Mouse (Mus musculus): Measurements from ENCODE around the gene Fbf1.

GRCm38 (mm10) chr11:116208660-116209059 lies 40.7 kb upstream of the Fbf1 start:
- TF ChIP-seq POLR2A (IDR thresholded peaks at IDR 0.05; ENCODE audit: extremely low read depth, insufficient read depth, low read length) (no peak), CTCF (IDR thresholded peaks at IDR 0.05; ENCODE audit: low read depth, low read length) (no peak)

Data from liver, adult 2 months (tissue).